Mouse (Mus musculus): ENCODE measurements around the gene Pde4dip. TPM values are rescaled to one million over a fixed set of nuclear protein-coding genes. Genes with fewer than 3 reads are reported as not detected.

Pde4dip gene
- polyA plus RNA-seq, 1 experiment from 2014 or later, result 18.0 TPM

DNA sequence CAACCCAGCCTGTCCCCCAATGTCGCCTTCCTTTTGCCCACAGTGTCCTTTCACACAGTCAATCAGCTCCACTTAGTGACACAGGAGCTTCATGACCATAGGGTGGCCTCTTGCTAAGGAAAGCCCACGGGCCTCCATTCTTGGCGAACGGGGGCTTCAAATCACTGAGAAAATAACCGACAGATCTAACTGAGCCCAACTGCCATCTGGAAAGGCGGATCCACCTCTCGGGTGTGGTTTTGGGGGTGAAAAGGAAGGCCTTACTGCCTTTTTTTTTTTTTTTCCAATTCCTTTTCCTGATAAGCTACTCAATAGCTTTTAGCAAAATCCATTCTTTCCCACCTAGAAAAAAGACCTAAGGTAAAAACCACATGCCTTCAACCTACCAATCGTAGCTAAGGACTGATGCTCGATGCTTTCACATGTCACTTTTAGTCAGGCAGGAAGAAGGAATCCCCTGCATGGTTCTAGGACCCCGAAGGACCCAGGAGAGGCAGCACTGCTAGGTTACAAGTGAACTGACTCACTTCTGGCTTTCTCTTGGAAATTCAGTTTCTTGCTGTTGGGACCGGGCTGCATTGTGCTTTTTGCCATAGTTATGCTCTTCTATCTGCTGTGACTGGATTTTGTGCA lies 185.9 kb downstream of the Pde4dip start:
- 92% methylated on average over 11 of the region's 11 CpGs for WGBS
- no peak for TF ChIP-seq CTCF (IDR thresholded peaks at IDR 0.05; ENCODE audit: low read depth)
- H3K4me1 ChIP-seq (replicated peaks; ENCODE audit: insufficient read depth, low read length), result no peaks in the 10 kb centered on the region
- no peaks in the 10 kb centered on the region for H3K27me3 ChIP-seq (ENCODE audit: insufficient read depth, low read length)
- DNase-seq (ENCODE audit: low spot score) (no peak), ATAC-seq (replicated peaks; ENCODE audit: low FRiP score, low read depth) (no peak)
- H3K9me3 ChIP-seq (replicated peaks; ENCODE audit: low read length), result no peaks in the 10 kb centered on the region
- no peak overlapping the region for H3K9ac ChIP-seq (ENCODE audit: low read depth, low read length)
- no peak overlapping the region for H3K4me2 ChIP-seq (ENCODE audit: low read length)
- no peak overlapping the region for H3K4me3 ChIP-seq (replicated peaks; ENCODE audit: low read depth, low read length)
- no peak overlapping the region for H3K27ac ChIP-seq
- no peaks in the 10 kb centered on the region for H3K36me3 ChIP-seq (ENCODE audit: insufficient read depth, low read length)

DNA sequence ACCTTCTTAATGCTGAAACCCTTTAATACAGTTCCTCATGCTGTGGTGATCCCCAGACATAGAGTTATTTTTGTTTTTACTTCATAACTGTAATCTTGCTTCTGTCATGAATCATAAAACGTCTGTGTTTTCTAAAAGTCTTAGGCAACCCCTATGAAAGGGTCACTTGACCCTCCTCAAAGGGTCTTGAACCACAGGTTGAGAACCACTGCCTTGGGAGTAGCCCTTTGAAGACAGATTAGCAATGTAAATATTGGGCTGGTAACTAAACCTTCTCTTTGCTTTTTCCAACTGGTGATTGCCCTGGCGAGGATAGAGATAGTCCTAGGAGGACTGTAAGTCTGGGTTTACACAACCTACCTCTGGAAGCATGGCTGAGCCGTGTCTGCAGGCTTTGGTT lies 187.3 kb downstream of the Pde4dip start:
- Histone ChIP-seq H3K27me3 (ENCODE audit: insufficient read depth, low read length) (no peaks in the 10 kb centered on the region), H3K36me3 (ENCODE audit: insufficient read depth, low read length) (no peaks in the 10 kb centered on the region), H3K27ac (no peak overlapping the region), H3K9me3 (replicated peaks; ENCODE audit: low read length) (no peaks in the 10 kb centered on the region), H3K4me1 (replicated peaks; ENCODE audit: insufficient read depth, low read length) (no peaks in the 10 kb centered on the region), H3K9ac (ENCODE audit: low read depth, low read length) (no peak overlapping the region), H3K4me3 (replicated peaks; ENCODE audit: low read depth, low read length) (no peak overlapping the region), H3K4me2 (ENCODE audit: low read length) (no peak overlapping the region)
- DNase-seq (ENCODE audit: low spot score), result no peak
- no peak for TF ChIP-seq CTCF (IDR thresholded peaks at IDR 0.05; ENCODE audit: low read depth)
- WGBS, result 49% methylated on average over 3 of the region's 3 CpGs
- ATAC-seq (replicated peaks; ENCODE audit: low FRiP score, low read depth), result no peak

DNA sequence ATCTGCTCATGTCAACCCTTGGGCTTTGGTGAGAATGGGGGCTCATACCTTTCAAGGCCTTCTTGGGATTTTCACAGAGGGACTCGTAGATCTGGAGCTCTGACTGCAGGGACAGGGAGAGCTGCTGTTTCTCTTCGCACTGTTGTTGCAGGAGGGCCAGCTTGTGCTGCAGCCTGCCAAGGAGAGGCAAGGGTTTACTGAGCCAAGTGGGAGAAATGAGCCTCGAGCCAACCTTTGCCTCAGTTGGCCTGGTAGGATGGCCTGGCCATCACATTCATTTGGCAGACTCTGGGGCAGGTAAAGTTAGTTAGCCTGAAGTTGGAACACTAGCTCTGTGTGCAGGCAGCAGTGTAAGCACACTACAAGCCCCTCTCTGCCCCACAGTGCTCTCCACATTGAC lies 189.4 kb downstream of the Pde4dip start:
- 76% methylated on average over 3 of the region's 3 CpGs for WGBS
- Histone ChIP-seq H3K4me1 (replicated peaks; ENCODE audit: insufficient read depth, low read length) (no peaks in the 10 kb centered on the region), H3K9ac (ENCODE audit: low read depth, low read length) (no peak overlapping the region), H3K27me3 (ENCODE audit: insufficient read depth, low read length) (no peaks in the 10 kb centered on the region), H3K9me3 (replicated peaks; ENCODE audit: low read length) (no peaks in the 10 kb centered on the region), H3K36me3 (ENCODE audit: insufficient read depth, low read length) (no peaks in the 10 kb centered on the region), H3K27ac (no peak overlapping the region), H3K4me2 (ENCODE audit: low read length) (no peak overlapping the region), H3K4me3 (replicated peaks; ENCODE audit: low read depth, low read length) (no peak overlapping the region)
- no peak for ATAC-seq (replicated peaks; ENCODE audit: low FRiP score, low read depth)
- DNase-seq (ENCODE audit: low spot score), result no peak
- no peak for TF ChIP-seq CTCF (IDR thresholded peaks at IDR 0.05; ENCODE audit: low read depth)

DNA sequence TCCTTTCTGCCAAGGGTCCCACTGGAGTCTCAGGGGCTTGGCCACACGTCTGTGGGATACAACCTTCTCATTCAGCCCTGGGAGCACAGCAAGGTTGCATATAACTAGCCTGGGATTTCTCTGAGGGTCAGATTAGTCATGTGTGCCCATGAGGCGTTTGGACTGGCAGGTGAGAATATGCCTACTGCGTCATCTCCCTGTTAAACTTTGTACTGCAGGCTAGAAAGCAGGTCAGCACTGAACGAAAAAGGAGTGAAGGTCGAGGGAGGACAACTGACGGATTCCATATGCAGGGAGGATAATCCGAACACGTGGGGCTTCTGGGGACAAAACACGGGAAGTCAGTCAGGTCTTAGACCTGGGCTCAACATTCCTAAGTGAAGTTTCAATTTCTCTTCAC lies 191.2 kb downstream of the Pde4dip start:
- no peaks in the 10 kb centered on the region for H3K9me3 ChIP-seq (replicated peaks; ENCODE audit: low read length)
- H3K4me1 ChIP-seq (replicated peaks; ENCODE audit: insufficient read depth, low read length), result no peaks in the 10 kb centered on the region
- TF ChIP-seq CTCF (IDR thresholded peaks at IDR 0.05; ENCODE audit: low read depth), result no peak
- no peak overlapping the region for H3K9ac ChIP-seq (ENCODE audit: low read depth, low read length)
- no peak overlapping the region for H3K4me2 ChIP-seq (ENCODE audit: low read length)
- ATAC-seq (replicated peaks; ENCODE audit: low FRiP score, low read depth) (peak; percentile 76), DNase-seq (ENCODE audit: low spot score) (no peak)
- 36% methylated on average over 9 of the region's 9 CpGs for WGBS
- no peaks in the 10 kb centered on the region for H3K36me3 ChIP-seq (ENCODE audit: insufficient read depth, low read length)
- peak overlapping the region; percentile 36; the same call in 1 of the 2 replicates for H3K27ac ChIP-seq
- no peak overlapping the region for H3K4me3 ChIP-seq (replicated peaks; ENCODE audit: low read depth, low read length)
- no peaks in the 10 kb centered on the region for H3K27me3 ChIP-seq (ENCODE audit: insufficient read depth, low read length)

DNA sequence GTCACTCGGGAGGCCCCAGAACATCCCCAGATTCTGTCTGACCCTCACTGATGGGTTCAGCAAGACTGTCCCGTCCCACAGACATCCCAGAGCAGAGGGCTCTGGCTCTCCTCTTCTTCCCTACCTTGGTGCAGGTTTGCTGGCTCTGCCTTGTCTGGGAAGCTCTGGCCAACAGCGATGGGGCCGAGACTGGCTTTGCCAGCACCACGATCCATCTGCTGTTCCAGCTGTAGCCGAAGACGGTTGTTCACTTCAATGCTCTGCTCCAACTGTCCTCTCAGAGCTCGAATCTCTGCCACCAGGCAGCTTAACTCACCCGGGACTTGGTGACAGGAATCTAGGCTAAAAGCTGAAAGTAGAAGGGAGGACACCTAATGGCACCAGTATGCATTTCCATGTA lies 191.6 kb downstream of the Pde4dip start:
- Histone ChIP-seq H3K4me2 (ENCODE audit: low read length) (no peak overlapping the region), H3K4me1 (replicated peaks; ENCODE audit: insufficient read depth, low read length) (no peaks in the 10 kb centered on the region), H3K36me3 (ENCODE audit: insufficient read depth, low read length) (no peaks in the 10 kb centered on the region), H3K27me3 (ENCODE audit: insufficient read depth, low read length) (no peaks in the 10 kb centered on the region), H3K9ac (ENCODE audit: low read depth, low read length) (no peak overlapping the region), H3K27ac (peak overlapping the region; percentile 36; the same call in 1 of the 2 replicates), H3K4me3 (replicated peaks; ENCODE audit: low read depth, low read length) (no peak overlapping the region), H3K9me3 (replicated peaks; ENCODE audit: low read length) (no peaks in the 10 kb centered on the region)
- no peak for TF ChIP-seq CTCF (IDR thresholded peaks at IDR 0.05; ENCODE audit: low read depth)
- 79% methylated on average over 9 of the region's 9 CpGs for WGBS
- no peak for DNase-seq (ENCODE audit: low spot score)
- no peak for ATAC-seq (replicated peaks; ENCODE audit: low FRiP score, low read depth)

DNA sequence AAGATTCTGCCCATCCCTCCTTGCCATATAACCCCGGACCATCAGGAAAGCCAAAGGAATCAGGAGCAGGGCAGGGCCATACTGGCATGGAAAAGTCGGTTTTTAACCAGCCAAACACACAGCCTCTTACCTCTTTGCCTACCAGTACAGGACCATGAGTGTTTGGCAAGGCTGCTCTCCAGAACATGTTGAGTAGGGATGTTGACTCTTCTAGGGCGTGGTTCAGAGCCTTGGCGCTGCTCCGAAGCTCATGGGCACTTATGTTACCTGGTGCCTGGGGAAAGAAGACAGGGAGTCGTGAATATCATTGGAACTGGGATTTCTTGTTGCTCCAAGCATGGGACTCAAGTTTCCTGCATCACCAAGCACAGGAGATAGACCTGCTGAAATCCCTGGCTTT lies 194.7 kb downstream of the Pde4dip start:
- no peaks in the 10 kb centered on the region for H3K36me3 ChIP-seq (ENCODE audit: insufficient read depth, low read length)
- H3K27me3 ChIP-seq (ENCODE audit: insufficient read depth, low read length), result no peaks in the 10 kb centered on the region
- no peak overlapping the region for H3K4me3 ChIP-seq (replicated peaks; ENCODE audit: low read depth, low read length)
- DNase-seq (ENCODE audit: low spot score), result no peak
- no peak overlapping the region for H3K27ac ChIP-seq
- no peaks in the 10 kb centered on the region for H3K9me3 ChIP-seq (replicated peaks; ENCODE audit: low read length)
- H3K9ac ChIP-seq (ENCODE audit: low read depth, low read length), result no peak overlapping the region
- no peak for TF ChIP-seq CTCF (IDR thresholded peaks at IDR 0.05; ENCODE audit: low read depth)
- no peak overlapping the region for H3K4me2 ChIP-seq (ENCODE audit: low read length)
- H3K4me1 ChIP-seq (replicated peaks; ENCODE audit: insufficient read depth, low read length), result no peaks in the 10 kb centered on the region
- ATAC-seq (replicated peaks; ENCODE audit: low FRiP score, low read depth), result no peak
- 89% methylated on average over 6 of the region's 6 CpGs for WGBS
